Mouse (Mus musculus) spleen, postnatal 14 days (tissue): Measurements from ENCODE around the gene Rbp1.
A peak's percentile ranks its signal among the peaks of the same experiment; 100 is the strongest.

Experiments used
- DNase-seq, 2 experiments: peaks; one replicate each; pipeline ENCODE4 v3.0.0; 2021 to 2022; ENCODE audit warnings: low spot score in 2 of 2

Rbp1 gene

DNA sequence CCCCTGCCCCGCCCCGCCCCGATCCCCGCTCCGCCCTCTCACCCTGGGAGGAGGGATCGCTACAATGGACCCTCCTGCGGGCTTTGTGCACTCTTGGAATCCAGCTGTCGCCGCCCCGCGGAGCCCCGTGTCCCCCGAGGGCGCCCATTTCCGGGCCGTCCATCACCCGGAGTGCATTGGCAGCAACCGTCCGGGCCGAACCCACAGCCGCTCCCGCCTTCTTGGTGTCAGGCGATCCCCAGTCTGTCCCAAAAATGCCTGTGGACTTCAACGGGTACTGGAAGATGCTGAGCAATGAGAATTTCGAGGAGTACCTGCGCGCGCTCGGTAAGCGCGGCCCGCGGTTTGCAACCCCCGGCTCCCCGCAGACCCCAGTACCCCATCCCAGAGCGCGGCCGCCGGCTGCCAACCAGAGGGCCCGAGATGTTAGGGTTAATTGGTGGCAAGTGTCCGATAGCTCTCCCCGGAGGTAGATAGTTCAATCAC, 2.0 kb downstream of the Rbp1 start:
- DNase-seq, result peak in 1 of 2 experiments; percentile 9

DNA sequence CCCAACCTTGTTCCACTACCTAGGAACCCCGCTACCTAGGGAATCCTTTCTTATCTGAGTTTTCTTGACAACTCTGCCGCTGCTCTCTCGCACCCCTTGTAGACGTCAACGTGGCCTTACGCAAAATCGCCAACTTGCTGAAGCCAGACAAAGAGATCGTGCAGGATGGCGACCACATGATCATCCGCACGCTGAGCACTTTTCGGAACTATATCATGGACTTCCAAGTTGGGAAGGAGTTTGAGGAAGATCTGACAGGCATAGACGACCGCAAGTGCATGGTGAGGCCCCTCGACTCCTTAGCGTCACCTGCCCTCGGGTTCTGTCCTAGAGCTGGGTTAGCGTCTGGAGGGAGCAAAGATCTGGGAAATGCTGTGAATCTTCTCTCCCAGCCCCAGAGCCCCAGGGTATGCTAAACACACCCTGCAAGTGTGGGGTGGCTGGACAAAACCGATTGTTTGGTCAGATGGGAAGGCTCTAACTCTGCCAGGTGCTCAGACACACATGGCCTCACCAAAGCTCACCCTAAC, 2.7 kb downstream of the Rbp1 start:
- no peak for DNase-seq

DNA sequence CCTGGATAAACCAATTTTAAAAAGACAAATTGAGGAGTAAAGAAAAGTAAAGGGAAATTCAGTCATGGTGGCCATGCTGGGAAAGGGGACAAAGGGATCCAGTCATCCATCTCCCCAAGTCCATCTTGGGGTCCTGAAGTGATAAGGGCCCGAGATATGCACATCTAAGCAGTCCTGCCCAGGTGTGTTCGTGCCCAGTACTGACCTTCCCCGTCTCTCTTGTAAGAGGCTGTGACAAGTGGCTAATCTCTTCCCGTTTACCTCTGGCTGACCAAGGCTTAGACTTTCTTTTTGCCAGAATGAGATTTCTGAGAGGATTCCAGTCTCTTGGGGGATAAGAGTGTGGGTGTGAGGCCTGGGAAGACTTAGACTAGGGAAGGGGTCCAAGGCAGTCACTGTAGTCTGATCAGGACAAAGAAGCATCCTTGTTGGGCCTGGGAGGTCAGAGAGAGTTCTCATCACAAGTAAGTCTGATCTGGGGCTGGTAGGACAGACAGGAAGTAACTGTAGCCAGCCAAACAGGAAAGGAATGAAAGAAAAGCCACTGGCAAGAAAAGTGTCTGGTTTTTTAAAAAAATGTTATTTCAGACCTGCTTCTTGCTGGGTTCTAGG, 5.3 kb downstream of the Rbp1 start:
- no peak for DNase-seq

DNA sequence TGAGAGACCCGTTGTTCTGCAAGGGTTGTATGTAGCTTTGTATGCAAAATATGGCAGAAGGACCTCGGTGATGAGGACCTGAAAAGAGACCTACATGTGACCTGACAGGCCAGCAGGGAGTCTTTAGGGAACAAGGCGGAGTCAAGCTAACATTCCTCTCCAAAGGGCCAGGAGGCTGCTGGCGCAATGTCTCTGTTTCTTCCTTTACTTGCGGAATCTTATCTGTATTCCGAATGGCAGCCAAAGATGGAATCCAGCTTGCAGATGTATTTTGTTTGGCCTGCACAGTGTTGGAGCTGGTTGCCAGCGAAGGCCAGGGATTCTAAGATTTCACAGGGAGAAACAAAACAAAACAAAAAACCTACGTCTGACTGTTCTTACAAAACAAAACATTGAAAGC, 6.0 kb downstream of the Rbp1 start:
- no peak for DNase-seq

DNA sequence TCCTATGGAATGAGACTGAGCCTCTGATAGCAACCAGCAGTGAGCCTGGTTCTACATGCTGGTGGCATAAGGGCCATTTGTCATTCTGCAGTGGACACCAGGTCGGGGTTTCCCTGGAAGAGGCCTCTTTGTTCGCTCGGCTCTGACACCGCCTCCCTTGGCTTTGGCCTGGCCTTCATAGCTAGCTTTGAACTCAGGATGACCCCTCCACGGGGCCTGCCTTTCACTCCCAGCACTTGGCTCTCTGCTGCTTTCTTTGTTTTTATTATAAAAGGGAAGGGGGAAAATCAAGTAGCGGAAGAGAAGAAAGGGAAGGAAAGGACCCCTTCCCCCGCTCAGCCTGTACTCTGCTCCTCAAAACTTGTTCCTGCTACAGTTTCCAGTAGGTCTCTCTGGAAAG, 7.0 kb downstream of the Rbp1 start:
- DNase-seq, result no peak

DNA sequence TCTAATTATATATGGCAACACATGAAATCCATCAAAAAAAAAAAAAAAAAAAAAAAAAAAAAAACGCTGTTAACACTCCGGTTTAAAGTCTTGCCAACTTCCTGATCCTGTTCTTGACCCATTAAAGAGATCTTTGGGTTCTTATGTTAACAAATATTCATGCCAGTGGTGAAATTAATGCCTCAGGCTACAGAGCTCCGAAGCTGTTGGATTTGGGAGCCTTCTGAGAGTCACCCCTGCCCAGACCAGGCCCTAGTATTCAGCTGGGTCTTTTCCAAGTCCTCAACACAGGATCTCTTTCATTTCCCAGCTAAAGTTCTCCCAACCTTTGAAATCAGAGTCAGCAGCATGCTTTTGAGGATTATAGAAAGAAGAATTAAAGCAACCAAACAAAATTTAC, 7.8 kb downstream of the Rbp1 start:
- DNase-seq, result no peak

DNA sequence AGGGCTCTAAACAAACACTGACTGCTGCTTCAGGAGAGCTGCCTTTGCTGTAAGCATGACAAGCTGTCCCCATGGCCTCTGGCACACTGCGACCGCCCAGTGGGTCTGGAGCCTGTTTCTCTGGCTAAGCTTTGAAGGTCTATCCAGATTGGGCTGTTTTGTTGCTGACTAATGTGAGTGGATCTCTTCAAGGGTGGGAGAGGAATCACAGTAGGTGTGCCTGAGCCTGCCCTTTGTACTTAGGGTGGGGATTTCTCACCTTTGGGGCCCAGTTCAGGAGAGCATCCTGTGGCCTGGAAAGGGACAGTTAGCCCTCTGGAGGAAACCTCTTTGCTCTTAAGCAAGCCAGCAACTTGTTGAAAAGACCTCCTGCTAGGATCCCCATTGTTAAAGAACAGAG, 10.3 kb downstream of the Rbp1 start:
- DNase-seq, result no peak

DNA sequence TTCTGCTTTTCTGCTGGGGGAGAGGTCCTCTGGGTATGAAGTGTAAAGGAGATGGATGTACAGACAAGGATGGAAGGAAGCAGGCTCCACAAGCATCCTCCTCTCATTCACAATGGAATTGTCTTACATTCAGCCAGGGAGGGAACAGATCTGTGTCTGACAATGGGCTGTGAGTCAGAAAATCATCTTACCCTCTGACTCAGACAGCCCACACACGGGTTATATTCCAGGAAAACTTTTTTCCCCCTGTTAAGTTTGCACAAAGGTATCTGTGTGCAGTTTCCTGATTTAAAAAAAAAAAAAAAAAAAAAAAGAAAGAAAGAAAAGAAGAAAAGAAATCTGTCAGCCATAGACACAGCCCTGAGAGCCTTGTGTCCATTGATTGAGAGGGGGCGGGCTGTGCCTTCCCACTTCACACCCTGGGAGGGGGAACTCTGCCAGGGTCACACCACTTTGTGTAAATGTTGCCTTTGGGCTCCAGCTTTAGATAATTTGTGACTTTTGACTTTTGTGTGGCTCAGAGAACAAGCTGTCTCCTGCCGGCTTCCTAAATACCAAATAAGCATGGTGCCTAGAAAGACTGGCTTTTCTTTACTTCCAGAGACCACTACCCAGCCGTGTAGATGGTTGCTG, 11.3 kb downstream of the Rbp1 start:
- no peak for DNase-seq

DNA sequence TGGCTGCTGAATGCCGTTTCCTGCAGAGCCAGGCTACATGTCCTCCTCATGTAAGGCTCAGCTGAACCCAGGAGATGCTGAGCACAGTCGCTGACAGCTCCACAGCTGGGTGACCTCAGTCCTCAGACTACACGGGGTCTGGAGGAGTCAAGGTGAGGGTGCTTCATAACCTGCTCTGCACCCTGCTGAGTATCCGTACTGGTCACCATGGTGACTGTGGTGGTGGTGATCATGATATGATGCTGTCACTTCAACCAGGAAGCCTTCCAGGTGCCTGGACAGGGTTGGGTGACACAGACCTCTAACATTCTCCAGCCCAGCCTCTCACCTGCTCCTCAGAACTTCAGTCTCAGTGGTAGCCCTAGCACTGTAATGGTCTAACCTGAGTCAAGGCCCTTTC, 15.1 kb downstream of the Rbp1 start:
- no peak for DNase-seq

DNA sequence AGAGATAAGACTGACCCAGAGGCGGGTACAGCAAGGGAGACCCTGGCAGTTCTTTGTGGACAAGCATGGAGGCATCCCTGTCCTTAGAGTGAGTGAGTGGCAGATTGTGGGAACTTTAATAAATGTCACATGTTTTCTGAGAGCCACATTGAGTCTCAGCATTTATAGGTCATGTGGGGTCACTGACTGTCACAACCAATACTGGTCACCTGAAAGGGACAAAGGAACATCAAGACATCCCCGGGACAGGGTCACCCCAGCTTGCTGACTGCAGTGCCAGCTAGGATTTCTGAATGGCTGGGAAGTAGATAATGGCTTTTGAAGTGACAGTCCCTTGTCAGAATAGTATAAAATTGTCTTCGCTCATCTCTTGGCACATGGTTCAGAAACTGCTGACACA, 16.3 kb downstream of the Rbp1 start:
- DNase-seq, result no peak

DNA sequence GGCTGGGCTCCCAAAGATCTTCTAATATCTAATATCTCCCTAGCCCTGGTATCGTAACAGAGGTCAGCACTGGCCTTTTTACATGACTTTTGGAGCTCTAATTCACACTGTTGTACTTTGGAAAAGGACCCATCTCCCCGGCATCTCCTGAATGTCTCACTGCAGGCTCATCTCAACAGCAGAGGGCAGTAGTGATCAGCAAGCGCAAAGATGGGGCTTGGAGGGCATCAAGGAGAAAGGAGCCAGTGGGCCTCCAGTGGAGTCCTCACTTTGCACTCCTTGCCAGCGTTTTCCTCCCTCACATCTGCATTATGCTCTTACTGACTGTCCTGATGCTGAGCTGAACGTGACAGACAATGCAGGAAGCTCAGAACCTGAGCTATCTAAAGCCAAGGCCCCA, 19.9 kb downstream of the Rbp1 start:
- no peak for DNase-seq

DNA sequence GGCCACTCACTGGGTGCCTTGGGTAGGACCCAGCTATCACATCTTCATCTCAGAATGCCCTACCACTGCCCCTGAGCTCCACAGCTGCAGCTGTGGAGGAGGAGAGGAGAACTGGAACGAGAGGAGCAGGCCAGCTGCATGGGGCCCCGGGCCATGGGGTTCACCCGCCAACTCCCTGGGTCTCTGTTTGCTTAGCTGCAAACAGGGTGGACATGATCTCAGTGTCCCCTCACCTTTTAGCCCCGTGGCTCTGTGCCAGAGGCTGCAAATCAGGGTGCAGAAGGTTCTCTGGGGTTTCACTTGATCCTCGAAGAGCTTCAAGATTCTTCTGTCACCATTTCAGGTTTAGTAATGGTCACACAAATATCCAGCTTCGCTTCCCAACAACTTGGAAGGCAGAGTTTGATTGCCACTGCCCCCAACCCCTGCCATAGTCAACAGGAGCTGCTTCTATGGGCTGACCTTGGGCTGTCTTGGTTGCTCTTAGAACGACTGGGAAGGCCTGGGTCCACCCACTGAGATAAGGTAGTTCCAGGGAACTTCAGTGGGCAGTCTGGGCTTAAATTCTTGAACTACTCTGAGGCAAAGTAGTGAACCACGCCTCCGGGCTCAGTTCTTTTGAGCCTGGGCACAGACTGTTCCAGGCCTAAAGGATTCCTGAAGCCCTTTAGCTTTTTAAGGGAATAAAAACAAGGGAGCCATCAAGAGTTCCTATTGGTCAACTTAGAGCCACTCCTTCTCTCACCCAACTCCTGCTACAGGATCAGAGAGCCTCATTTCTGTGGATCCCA, 22.8 kb downstream of the Rbp1 start:
- no peak for DNase-seq

DNA sequence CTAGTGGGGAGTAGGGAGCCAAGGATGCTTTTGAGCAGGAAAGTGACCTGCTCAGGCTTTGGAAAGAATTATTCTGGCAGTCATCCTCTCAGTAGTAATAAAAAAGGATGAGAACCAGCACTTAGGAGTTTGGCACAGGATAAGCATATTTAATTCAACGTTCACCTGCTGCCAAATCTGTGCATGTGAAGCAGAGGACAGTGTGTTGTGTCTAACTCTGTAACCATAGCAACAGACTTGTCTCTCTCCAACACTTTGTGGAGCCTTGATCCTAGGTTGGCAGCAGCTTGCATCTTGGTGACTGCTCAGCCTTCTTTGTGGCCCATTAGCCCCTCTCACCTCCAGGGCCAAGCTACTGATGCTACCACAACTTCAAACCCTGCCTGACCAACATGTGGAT, 28.2 kb downstream of the Rbp1 start:
- DNase-seq, result no peak

DNA sequence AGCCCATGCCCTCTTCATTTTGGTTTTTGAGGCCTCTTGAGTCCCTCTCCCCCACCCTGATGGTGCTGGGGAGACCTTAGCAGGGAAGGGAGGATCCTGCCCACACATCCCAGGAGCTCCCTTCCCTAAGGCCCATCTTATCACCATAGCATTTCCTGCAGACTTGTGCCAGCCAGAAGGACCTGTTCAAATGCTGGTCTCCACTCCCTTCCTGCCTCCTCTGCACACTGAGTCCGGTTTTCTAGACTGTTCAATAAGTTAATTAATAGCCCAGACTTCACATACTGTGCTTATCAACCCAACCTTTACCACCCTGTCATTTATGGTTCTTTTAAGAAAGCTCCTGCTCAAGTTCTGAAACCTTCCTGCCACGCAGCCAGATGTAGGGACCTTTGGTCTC, 43.9 kb downstream of the Rbp1 start:
- DNase-seq, result no peak

DNA sequence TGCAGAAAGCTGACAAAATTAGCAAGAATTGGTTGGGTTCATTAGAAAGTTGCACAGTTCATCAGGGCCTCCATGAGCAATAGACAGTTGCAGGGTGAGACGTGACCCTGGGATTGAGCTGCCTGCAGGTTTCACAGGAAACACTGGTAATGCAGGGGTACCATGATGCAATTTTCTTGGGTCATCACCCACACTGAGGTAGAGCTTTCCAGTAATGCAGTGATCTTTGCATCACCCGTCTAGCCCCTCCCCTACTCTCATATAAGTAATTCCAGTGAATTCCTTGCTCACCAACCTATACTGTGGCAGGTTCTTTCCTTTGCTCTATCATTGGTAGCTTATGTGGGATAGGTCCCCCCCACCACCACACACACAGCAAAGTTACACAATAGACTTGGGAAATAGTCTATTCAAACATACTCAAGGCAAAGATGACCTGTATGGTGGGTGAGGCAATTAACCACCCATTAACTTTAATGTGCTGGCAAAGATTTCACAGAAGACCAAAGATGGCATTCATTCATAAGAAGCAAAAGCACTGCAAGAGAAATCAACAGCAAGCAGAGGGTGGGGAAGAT, 57.5 kb downstream of the Rbp1 start:
- no peak for DNase-seq

DNA sequence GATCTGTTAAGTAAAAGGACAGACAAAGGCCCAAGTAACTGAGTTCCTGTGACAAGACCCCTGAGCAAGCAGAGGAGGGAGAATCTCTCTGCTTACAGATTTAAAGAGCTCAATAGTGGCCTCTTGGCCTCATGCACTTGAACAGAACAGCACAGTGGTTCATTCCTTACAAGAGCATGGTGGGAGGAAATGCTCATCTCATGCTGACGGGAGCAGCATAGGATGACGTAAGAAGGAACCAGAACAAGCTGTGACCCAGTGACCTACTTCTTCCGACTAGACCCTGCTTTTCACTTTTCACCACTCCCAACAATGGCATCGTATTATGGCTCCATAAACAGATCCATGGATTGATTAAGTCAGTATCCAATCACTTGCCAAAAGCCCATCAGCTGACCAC, 59.5 kb downstream of the Rbp1 start:
- no peak for DNase-seq

DNA sequence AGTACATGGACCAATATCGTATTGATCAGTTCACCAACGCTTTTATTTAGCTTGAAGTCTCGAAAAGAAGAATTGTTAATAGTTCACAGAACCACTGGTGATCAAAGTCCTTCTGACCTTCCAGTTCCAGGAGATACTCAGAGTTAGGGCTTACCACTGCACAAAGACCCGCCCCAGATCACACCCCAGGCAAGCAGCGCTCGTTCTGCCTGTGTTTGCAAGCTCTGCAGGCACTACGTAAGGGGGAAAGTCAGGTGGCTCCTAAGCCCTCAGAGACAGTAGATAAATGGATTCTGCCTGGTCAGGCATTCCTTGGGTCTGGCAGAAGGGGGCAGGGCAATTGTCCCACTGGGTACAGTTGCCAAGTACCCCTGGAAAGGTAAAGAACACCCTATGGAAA, 62.3 kb downstream of the Rbp1 start:
- DNase-seq, result no peak

DNA sequence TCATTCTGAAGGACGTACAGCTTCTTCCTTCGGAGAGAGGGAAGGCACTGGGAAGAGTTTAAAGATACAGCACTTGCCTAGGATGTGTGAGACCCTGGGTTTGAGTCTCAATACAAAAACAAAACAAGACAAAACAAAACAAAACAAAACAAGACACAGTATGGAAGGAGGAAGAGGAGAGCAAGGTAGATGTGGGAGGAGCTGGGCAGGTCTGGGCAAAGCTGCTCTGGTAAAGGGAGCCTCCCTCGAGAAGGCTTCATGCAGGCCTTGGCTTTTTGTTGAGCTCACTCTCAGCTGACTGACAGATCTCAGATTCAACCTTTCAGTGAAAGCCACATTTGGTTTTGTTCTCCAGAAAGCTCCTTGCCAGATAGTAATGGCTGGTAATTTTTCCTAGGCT, 63.1 kb downstream of the Rbp1 start, which contains the start of gene Rbp2:
Rbp2 (plus strand) TSS at position 301 of the 400 bp plus-strand sequence.
- no peak for DNase-seq

DNA sequence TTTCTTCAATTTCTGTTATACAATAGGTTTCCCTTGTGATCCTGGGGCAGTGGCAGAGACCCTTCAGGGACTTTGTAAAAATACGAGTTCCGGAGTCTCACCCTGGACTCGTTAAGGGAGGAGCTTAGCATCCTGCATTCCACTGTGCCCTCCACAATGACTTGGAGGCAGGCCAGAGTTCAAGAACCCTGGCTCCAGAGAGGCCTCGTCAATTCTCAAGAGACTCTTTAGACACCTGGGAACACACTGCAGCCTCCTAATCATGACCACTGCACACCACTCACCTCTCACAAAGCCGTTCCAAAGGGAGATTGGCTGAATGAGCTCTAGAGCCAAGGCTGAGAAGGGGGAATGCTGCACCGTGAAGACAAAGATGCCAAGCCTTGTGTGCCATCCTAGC, 64.5 kb downstream of the Rbp1 start:
- no peak for DNase-seq

DNA sequence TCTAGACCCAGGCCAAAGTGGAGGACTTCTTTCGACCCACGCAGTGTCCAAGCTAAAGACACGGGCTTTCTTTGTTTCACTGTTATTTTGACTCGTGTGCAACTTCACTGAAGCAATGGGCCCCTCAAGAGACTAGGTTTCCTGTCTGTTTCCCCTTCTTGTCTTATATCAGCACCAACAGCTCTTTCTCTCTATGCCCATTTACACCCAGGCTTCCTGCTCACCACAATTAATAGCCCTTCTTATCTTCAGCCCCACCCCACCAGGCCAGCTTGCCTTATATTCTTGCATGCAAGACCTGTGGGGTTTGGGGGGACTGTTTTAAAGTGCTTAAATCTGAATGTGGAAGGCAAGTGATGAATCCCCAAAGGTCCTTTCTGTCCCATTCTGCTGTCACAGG, 66.8 kb downstream of the Rbp1 start:
- DNase-seq, result no peak

DNA sequence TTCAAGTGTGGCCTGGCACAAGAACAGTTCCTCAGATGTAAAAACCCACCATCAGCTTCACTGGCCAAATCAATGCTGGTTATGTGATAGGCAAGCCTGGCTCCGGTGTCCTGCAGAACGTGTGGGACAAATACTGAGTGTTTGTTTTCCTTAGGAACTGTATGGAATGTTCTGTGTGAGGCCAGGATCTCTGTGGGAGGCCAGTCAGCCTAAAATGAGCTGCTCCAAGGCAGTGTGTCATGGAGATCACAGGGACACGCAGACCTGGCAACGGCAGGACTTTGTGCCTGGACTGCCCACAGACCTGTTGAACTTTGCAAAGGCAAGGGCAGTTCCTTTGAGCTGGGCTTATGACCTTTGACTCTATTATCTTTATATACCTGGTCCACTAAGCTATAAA, 67.4 kb downstream of the Rbp1 start:
- DNase-seq, result no peak

DNA sequence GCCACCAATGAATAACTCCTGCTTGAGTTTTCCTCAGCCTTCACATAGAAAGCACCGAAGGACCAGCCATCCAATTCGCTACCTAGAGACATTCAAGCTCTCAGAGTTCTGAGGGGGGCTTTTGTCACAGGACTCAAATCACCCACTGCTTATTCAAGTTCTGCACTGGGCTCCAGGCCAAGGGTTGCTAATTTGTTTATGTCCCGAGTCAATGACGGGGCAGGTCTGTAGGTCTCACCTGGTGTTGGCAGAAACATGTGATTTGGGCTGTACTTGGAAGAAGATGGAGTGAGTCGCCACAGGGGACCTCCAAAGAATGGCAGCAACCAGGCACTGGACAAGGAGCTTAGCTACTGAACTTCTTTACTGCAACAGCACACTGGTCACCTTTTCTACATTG, 68.3 kb downstream of the Rbp1 start:
- no peak for DNase-seq
